Mouse (Mus musculus) gastrocnemius, adult 2 months (tissue): ENCODE measurements at regions not wholly inside any gene's neighbourhood (a gene's known extent, or its start where the extent isn't known, plus 50 kb on each side); places are given as distances from the start of the nearest gene placed in this dataset.

Source experiments
- DNase-seq: peaks from one replicate; pipeline ENCODE4 v3.0.0; 2022
- H3K27ac ChIP-seq: fragments of 200-600 bp; 2 replicates; pipeline ENCODE4 v1.8.1; 2022; ENCODE audit warnings: mild to moderate bottlenecking
- H3K4me3 ChIP-seq: fragments of 200-600 bp; 2 replicates; pipeline ENCODE4 v1.8.1; 2022; ENCODE audit warnings: mild to moderate bottlenecking, moderate library complexity
- CTCF ChIP-seq: fragments of 200-600 bp; IDR thresholded peaks from 2 replicates; pipeline ENCODE4 v1.8.1; 2022; ENCODE audit warnings: antibody characterized with exemption, mild to moderate bottlenecking, moderate library complexity
- intact Hi-C: fragments of 180-260 bp; cut with DNase I; formaldehyde crosslinking; loops from one replicate; pipeline ENCODE4 v1.15.1; 2025

GRCm38 (mm10) chr11:31778766-31779165 is 93.2 kb upstream of the Cpeb4 start:
- intact Hi-C loops, result no loop called here

GRCm38 (mm10) chr11:31779267-31779666 is 92.7 kb upstream of the Cpeb4 start:
- Histone ChIP-seq H3K27ac (peak overlapping the region; percentile 56), H3K4me3 (no peak overlapping the region)
- peak; percentile 8; the same call in 1 of the 2 replicates for TF ChIP-seq CTCF
- intact Hi-C loops, result no loop called here
- DNase-seq, result no peak

More at GRCm38 (mm10) chr11:31778766-31779165, 93.2 kb upstream of the Cpeb4 start:
- H3K4me3 ChIP-seq, result no peak overlapping the region
- DNase-seq, result no peak
- no peak for TF ChIP-seq CTCF
- H3K27ac ChIP-seq, result peak overlapping the region; percentile 56

- no peak for TF ChIP-seq CTCF
- intact Hi-C loops, result no loop called here
- Histone ChIP-seq H3K27ac (no peak overlapping the region), H3K4me3 (no peak overlapping the region)
- DNase-seq, result no peak
These were observed 91.0 kb upstream of the Cpeb4 start for GRCm38 (mm10) chr11:31780969-31781368.

GRCm38 (mm10) chr11:31781605-31782004 is 90.4 kb upstream of the Cpeb4 start:
- H3K27ac ChIP-seq, result no peak overlapping the region
- DNase-seq, result no peak
- TF ChIP-seq CTCF, result no peak
- intact Hi-C loops, result no loop called here
- H3K4me3 ChIP-seq, result no peak overlapping the region

GRCm38 (mm10) chr11:31783506-31784063 is 88.4 kb upstream of the Cpeb4 start:
- no peak for DNase-seq
- H3K4me3 ChIP-seq, result no peak overlapping the region
- intact Hi-C loops, result no loop called here
- no peak overlapping the region for H3K27ac ChIP-seq
- no peak for TF ChIP-seq CTCF

- Histone ChIP-seq H3K27ac (no peak overlapping the region), H3K4me3 (no peak overlapping the region)
- intact Hi-C loops, result no loop called here
- DNase-seq, result no peak
- no peak for TF ChIP-seq CTCF
These were observed 87.6 kb upstream of the Cpeb4 start for GRCm38 (mm10) chr11:31784332-31784901.

- Histone ChIP-seq H3K27ac (no peak overlapping the region), H3K4me3 (no peak overlapping the region)
- no peak for TF ChIP-seq CTCF
- intact Hi-C loops, result no loop called here
- DNase-seq, result no peak
These were observed 86.9 kb upstream of the Cpeb4 start for GRCm38 (mm10) chr11:31785160-31785559.

- no peak overlapping the region for H3K27ac ChIP-seq
- intact Hi-C loops, result no loop called here
- no peak overlapping the region for H3K4me3 ChIP-seq
- no peak for TF ChIP-seq CTCF
- no peak for DNase-seq
These were observed 84.6 kb upstream of the Cpeb4 start for GRCm38 (mm10) chr11:31787376-31787775.

- no peak for TF ChIP-seq CTCF
- no peak for DNase-seq
- Histone ChIP-seq H3K27ac (no peak overlapping the region), H3K4me3 (no peak overlapping the region)
- intact Hi-C loops, result no loop called here
These were observed 83.9 kb upstream of the Cpeb4 start for GRCm38 (mm10) chr11:31787917-31788703.

GRCm38 (mm10) chr11:31789967-31790366 is 82.0 kb upstream of the Cpeb4 start:
- intact Hi-C loops, result no loop called here
- no peak overlapping the region for H3K4me3 ChIP-seq
- TF ChIP-seq CTCF, result no peak
- no peak for DNase-seq
- H3K27ac ChIP-seq, result no peak overlapping the region

GRCm38 (mm10) chr11:31791264-31791663 is 80.7 kb upstream of the Cpeb4 start:
- DNase-seq, result no peak
- no peak for TF ChIP-seq CTCF
- H3K4me3 ChIP-seq, result no peak overlapping the region
- no peak overlapping the region for H3K27ac ChIP-seq
- intact Hi-C loops, result no loop called here

GRCm38 (mm10) chr11:31795084-31795483 is 76.9 kb upstream of the Cpeb4 start:
- DNase-seq, result no peak
- Histone ChIP-seq H3K4me3 (no peak overlapping the region), H3K27ac (peak overlapping the region; percentile 92)
- no peak for TF ChIP-seq CTCF
- intact Hi-C loops, result loop anchor here (5.0 kb wide), 2 partner anchors 37 to 108 kb away; no protein-coding TSS in a partner anchor

GRCm38 (mm10) chr11:31796245-31796644 is 75.8 kb upstream of the Cpeb4 start:
- peak; percentile 41 for TF ChIP-seq CTCF
- peak overlapping the region; percentile 69 for H3K4me3 ChIP-seq
- H3K27ac ChIP-seq, result peak overlapping the region; percentile 92
- intact Hi-C loops, result loop anchor here (5.0 kb wide), 2 partner anchors 36 to 109 kb away; no protein-coding TSS in a partner anchor
- DNase-seq, result peak; percentile 88
